Mouse (Mus musculus) C2C12 (cell line): ENCODE data around the gene Fads6.

ENCODE experiments used
- CEBPB ChIP-seq: IDR thresholded peaks from one replicate; pipeline ENCODE4 v1.6.1; 2011; ENCODE audit warnings: low read depth, mild to moderate bottlenecking, control low read depth, moderate library complexity
- CTCF ChIP-seq: IDR thresholded peaks from one replicate; pipeline ENCODE4 v1.5.1; 2011; ENCODE audit not compliant: control insufficient read depth, insufficient read depth, insufficient read length
- FOSL1 ChIP-seq: IDR thresholded peaks from one replicate; pipeline ENCODE4 v1.8.0; 2011; ENCODE audit warnings: mild to moderate bottlenecking, low read length; ENCODE audit not compliant: poor library complexity, insufficient read depth, severe bottlenecking
- MAX ChIP-seq: IDR thresholded peaks from one replicate; pipeline ENCODE4 v1.6.1; 2011; ENCODE audit warnings: mild to moderate bottlenecking, control low read depth
- MYOD1 ChIP-seq: IDR thresholded peaks from one replicate; pipeline ENCODE4 v1.6.1; 2011; ENCODE audit warnings: low read depth; ENCODE audit not compliant: control insufficient read depth, insufficient read length
- MYOG ChIP-seq: IDR thresholded peaks from one replicate; pipeline ENCODE4 v1.6.1; 2011; ENCODE audit not compliant: control insufficient read depth, insufficient read length; ENCODE audit errors: extremely low read depth
- USF1 ChIP-seq: IDR thresholded peaks from one replicate; pipeline ENCODE4 v1.6.1; 2011; ENCODE audit warnings: low read depth, mild to moderate bottlenecking, control low read depth, moderate library complexity

GRCm38 (mm10) chr11:115277604-115277975, 19.9 kb downstream of the Fads6 start:
- TF ChIP-seq CTCF: no peak
- TF ChIP-seq MYOD1: no peak
- TF ChIP-seq USF1: no peak
- no peak for TF ChIP-seq MAX
- no peak for TF ChIP-seq FOSL1
- TF ChIP-seq CEBPB: no peak
- TF ChIP-seq MYOG: no peak
